Comparison of ENCODE assay signal across 9 mouse cellular contexts in genomic region chr11:98835725-98836124, GRCm38 (mm10). TPM values are rescaled to one million over a fixed set of nuclear protein-coding genes. Genes with fewer than 3 reads are reported as not detected.
DNase-seq lines count a peak whose midpoint lies in the region; ATAC-seq lines count a peak whose summit lies in the region.
"Had no signal": no experiment of that assay in that cellular context is flagged by ENCODE, and none has a peak within 500 bp of the region (broad histone marks: within the 10 kb centered on the region; RNA-seq: fewer than 3 reads in every experiment).

No protein-coding gene starts in this region.

- H3K4me3 ChIP-seq in embryonic facial prominence, embryonic 10.5 days, result peak overlapping the region; percentile 71
- no peak overlapping the region for H3K4me3 ChIP-seq in heart, embryonic 12.5 days

- H3K4me2 ChIP-seq in heart, embryonic 12.5 days, result no peak overlapping the region

- no peaks in the 10 kb centered on the region for H3K9me3 ChIP-seq in embryonic facial prominence, embryonic 10.5 days
- H3K9me3 ChIP-seq in heart, embryonic 12.5 days (replicated peaks), result no peaks in the 10 kb centered on the region

- peak; percentile 30 to 47 for DNase-seq in lung, adult 18-20 months
- no peak for DNase-seq in lung, postnatal 10 days
- DNase-seq in R1 (ENCODE audit: low read depth, low spot score), result peak; percentile 46
- no peak for DNase-seq in embryonic facial prominence, embryonic 10.5 days (ENCODE audit: low spot score)
- DNase-seq in lung, postnatal 36 days, result peak; percentile 39
- DNase-seq: heart, postnatal 36 days had no signal

- no peak for ATAC-seq in inflammation-experienced regulatory T-cells, adult 6 months
- ATAC-seq in heart, embryonic 12.5 days (ENCODE audit: insufficient number of reproducible peaks, low FRiP score), result no peak

- H3K27ac ChIP-seq in embryonic facial prominence, embryonic 10.5 days (replicated peaks), result no peak overlapping the region
- H3K27ac ChIP-seq in heart, embryonic 12.5 days (ENCODE audit: poor library complexity, severe bottlenecking), result no peak overlapping the region
- H3K27ac ChIP-seq: liver, embryonic 14.5 days had no signal

- whole genome bisulfite sequencing in embryonic facial prominence, embryonic 10.5 days, result 63% methylated on average over 3 of the region's 3 CpGs
- WGBS in heart, embryonic 12.5 days, result 60% methylated on average over 3 of the region's 3 CpGs

- H3K27me3 ChIP-seq in embryonic facial prominence, embryonic 10.5 days (replicated peaks; ENCODE audit: low read depth, poor library complexity, severe bottlenecking), result peaks cover 45% of the 10 kb centered on the region
- peaks cover 35% of the 10 kb centered on the region for H3K27me3 ChIP-seq in heart, embryonic 12.5 days (replicated peaks)

- no peak overlapping the region for H3K9ac ChIP-seq in heart, embryonic 12.5 days
- H3K9ac ChIP-seq: liver, embryonic 14.5 days had no signal

- H3K4me1 ChIP-seq in embryonic facial prominence, embryonic 10.5 days, result peaks cover 47% of the 10 kb centered on the region
- H3K4me1 ChIP-seq in heart, embryonic 12.5 days (replicated peaks), result peaks cover 18% of the 10 kb centered on the region

- H3K36me3 ChIP-seq in embryonic facial prominence, embryonic 10.5 days (replicated peaks), result peaks cover 42% of the 10 kb centered on the region
- peaks cover 40% of the 10 kb centered on the region for H3K36me3 ChIP-seq in heart, embryonic 12.5 days

RNA-seq across cellular contexts. Expression of gene Rapgefl1, which starts 0.9 kb away (rescaled TPM):
- 1.4 and 1.8 TPM in 2 replicates for polyA plus RNA-seq in embryonic facial prominence, embryonic 10.5 days (2016; fragmentation: Nextera tagmentation; extraction: Ambion mirVana)
- under 1 TPM in 2 of 3 experiments, not detected in 1; 0.32 to 0.63 TPM for polyA plus RNA-seq in inflammation-experienced regulatory T-cells, adult 6 months (2017; shearing (Covaris generic))
- polyA plus RNA-seq in heart, embryonic 12.5 days (2016; fragmentation: Nextera tagmentation; extraction: Ambion mirVana), result 0.51 and 1.0 TPM in 2 replicates

RNA-seq across cellular contexts. Expression of gene Wipf2, which starts 27.7 kb away (rescaled TPM):
- 5.0 and 5.4 TPM in 2 replicates for polyA plus RNA-seq in embryonic facial prominence, embryonic 10.5 days (2016; fragmentation: Nextera tagmentation; extraction: Ambion mirVana)
- 10 to 100 TPM; 10.4 to 15.1 (median 14.2) TPM for polyA plus RNA-seq in inflammation-experienced regulatory T-cells, adult 6 months (2017; shearing (Covaris generic))
- 3.0 and 3.3 TPM in 2 replicates for polyA plus RNA-seq in heart, embryonic 12.5 days (2016; fragmentation: Nextera tagmentation; extraction: Ambion mirVana)

RNA-seq across cellular contexts. Expression of gene Casc3, which starts 31.0 kb away (rescaled TPM):
- 47.5 and 48.3 TPM in 2 replicates for polyA plus RNA-seq in embryonic facial prominence, embryonic 10.5 days (2016; fragmentation: Nextera tagmentation; extraction: Ambion mirVana)
- polyA plus RNA-seq in inflammation-experienced regulatory T-cells, adult 6 months (2017; shearing (Covaris generic)), result 10 to 100 TPM in 2 of 3 experiments, 1 to 10 TPM in 1; 8.7 to 14.8 (median 11.6) TPM
- polyA plus RNA-seq in heart, embryonic 12.5 days (2016; fragmentation: Nextera tagmentation; extraction: Ambion mirVana), result 31.8 and 33.3 TPM in 2 replicates

RNA-seq across cellular contexts. Expression of gene Msl1, which starts 40.4 kb away (rescaled TPM):
- 23.4 and 23.5 TPM in 2 replicates for polyA plus RNA-seq in embryonic facial prominence, embryonic 10.5 days (2016; fragmentation: Nextera tagmentation; extraction: Ambion mirVana)
- 10 to 100 TPM; 16.7 to 26.3 (median 20.4) TPM for polyA plus RNA-seq in inflammation-experienced regulatory T-cells, adult 6 months (2017; shearing (Covaris generic))
- polyA plus RNA-seq in heart, embryonic 12.5 days (2016; fragmentation: Nextera tagmentation; extraction: Ambion mirVana), result 20.3 and 21.4 TPM in 2 replicates

Comparison
In these comparisons a context has a peak if more than half of its experiments do, and no peak if none do; other contexts are left out.
1. DNase-seq: peak in lung, adult 18-20 months (2 of 2), R1 (single experiment) and lung, postnatal 36 days (single experiment); none in lung, postnatal 10 days (single experiment) and embryonic facial prominence, embryonic 10.5 days (single experiment).